Mouse (Mus musculus): Measurements from ENCODE around the gene Svep1.

DNA sequence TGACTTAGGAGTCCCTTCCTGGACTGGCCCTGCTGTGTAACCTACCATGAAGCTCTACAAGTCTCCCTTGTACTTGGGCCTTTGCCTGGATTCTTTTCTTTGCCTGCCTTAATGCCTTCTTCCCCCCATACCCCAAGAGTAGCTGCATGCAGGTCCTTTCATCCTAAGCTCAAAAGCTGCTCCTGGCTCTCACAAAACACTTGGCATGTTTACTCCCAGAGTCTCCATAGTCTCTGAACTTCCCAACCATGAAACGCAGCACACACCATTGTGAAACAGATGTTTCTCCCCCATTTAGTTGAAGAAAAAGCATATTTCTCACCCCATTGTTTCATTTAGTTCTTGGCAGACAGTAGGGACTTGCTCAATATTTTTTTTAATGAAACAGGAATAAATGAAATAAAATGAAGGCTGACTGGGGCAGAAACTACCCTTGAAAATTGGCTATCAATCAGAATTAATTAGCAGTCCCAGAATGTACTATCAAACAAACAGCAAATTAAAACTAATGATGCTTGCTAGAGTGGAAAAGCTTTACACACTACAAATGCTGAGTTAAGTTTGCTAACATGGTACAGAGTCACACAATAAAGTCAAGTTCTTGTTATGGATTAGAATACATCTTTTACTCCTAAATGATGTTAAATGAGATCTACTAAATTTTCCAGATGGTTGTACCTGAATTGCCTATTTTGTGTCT, 72.9 kb downstream of the Svep1 start:
- TF ChIP-seq EP300 (IDR thresholded peaks at IDR 0.05; ENCODE audit: insufficient read depth, low read depth, low read length) (no peak), POLR2A (IDR thresholded peaks at IDR 0.05; ENCODE audit: insufficient read depth, low read depth, low read length) (no peak)

Measured in heart, adult 2 months (tissue).